Mouse (Mus musculus): Measurements from ENCODE around the gene Cend1.

GRCm38 (mm10) chr7:141418970-141419369 is 10.3 kb downstream of the Cend1 start:
- TF ChIP-seq FLI1 (IDR thresholded peaks at IDR 0.05; ENCODE audit: low read length) (no peak), GATA1 (IDR thresholded peaks at IDR 0.05; ENCODE audit: borderline replicate concordance, low read length) (no peak)

Data from megakaryocyte, embryonic 14.5 days (primary cell).